ENCODE assay signal across 11 mouse cellular contexts in the genomic region with DNA sequence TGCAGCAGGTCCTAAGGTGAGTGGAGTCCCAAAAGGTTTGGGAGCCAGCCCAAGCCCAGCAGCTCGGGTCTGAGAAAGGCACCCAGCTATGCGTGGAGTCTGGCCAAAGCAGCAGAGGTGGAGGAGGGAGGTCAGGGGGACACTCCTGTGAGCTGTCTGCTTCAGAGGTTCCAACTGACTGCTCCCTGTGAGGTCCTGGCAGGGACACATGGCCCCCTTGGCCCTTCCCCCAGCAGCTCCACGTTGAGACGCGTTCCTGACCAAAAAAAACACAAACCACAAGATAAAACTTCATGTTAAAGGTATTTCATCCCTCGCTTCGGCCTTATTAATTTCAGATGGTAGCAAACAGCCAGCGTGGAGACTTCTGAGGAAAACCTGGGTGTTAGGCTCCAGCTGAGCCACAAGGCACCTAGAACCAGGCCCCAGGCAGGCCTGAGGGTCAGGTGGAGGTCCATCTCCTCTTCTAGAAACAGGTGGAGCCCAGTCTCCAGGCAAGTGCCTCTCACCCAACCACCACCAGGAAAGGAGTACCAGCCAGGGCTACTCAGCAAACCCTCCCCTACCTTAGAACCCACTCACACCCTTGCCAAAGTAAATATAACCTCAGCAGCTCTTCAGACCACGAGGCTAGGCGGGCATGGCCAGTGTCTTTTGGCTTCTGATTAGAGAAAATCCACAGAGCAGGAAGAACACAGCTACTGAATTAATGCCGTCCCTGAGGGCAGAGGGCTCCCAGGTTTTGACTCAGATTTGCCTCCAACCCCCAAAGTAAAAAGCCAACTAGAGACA.
A peak's percentile ranks its signal among the peaks of the same experiment; 100 is the strongest.
DNase-seq lines count a peak whose midpoint lies in the region; ATAC-seq and TF ChIP-seq lines count a peak whose summit lies in the region.
"Had no signal": no experiment of that assay in that cellular context is flagged by ENCODE, and none has a peak within 500 bp of the region (broad histone marks: within the 10 kb centered on the region; RNA-seq: fewer than 3 reads in every experiment).

No protein-coding gene starts in this region.

- H3K4me3 ChIP-seq in limb, embryonic 12.5 days (replicated peaks) = no peak overlapping the region
- H3K4me3 ChIP-seq in layer of hippocampus, adult 2 months = no peak overlapping the region
- H3K4me3 ChIP-seq: neural tube, embryonic 12.5 days had no signal

- H3K27ac ChIP-seq in limb, embryonic 12.5 days = 0 out of 2 replicates have a peak overlapping the region, but pooled peaks have one; percentile 12
- H3K27ac ChIP-seq in layer of hippocampus, adult 2 months = no peak overlapping the region
- H3K27ac ChIP-seq: hindbrain, embryonic 14.5 days; neural tube, embryonic 12.5 days had no signal

- no peaks in the 10 kb centered on the region for H3K27me3 ChIP-seq in limb, embryonic 12.5 days
- H3K27me3 ChIP-seq: neural tube, embryonic 12.5 days had no signal

- no peak for ATAC-seq in limb, embryonic 12.5 days (ENCODE audit: insufficient number of reproducible peaks, insufficient read depth, low FRiP score, low TSS enrichment, low read depth)
- ATAC-seq: forebrain, postnatal 0 days had no signal

- H3K4me1 ChIP-seq in limb, embryonic 12.5 days (replicated peaks) = peaks cover 25% of the 10 kb centered on the region
- H3K4me1 ChIP-seq: neural tube, embryonic 12.5 days had no signal

- WGBS in limb, embryonic 12.5 days = 53% methylated on average over 11 of the region's 11 CpGs

- no peaks in the 10 kb centered on the region for H3K9me3 ChIP-seq in limb, embryonic 12.5 days
- H3K9me3 ChIP-seq: neural tube, embryonic 12.5 days had no signal

- intact Hi-C loops in heart, postnatal 14 days (cut with DNase I) = no loop called here

- no peak overlapping the region for H3K9ac ChIP-seq in limb, embryonic 12.5 days (replicated peaks)
- H3K9ac ChIP-seq: forebrain, postnatal 0 days; hindbrain, embryonic 14.5 days; neural tube, embryonic 12.5 days had no signal

- no peak overlapping the region for H3K4me2 ChIP-seq in limb, embryonic 12.5 days
- H3K4me2 ChIP-seq: hindbrain, embryonic 14.5 days; neural tube, embryonic 12.5 days had no signal

- no peaks in the 10 kb centered on the region for H3K36me3 ChIP-seq in limb, embryonic 12.5 days
- H3K36me3 ChIP-seq: neural tube, embryonic 12.5 days had no signal

- peak; percentile 18 for DNase-seq in ovary, adult 18-20 months (ENCODE audit: low spot score)
- DNase-seq in ovary, postnatal 36 days (ENCODE audit: low spot score) = no peak
- DNase-seq in heart, postnatal 14 days = peak; percentile 20 to 24
- DNase-seq in testis, postnatal 10 days (ENCODE audit: low spot score) = peak; percentile 60
- no peak for DNase-seq in embryo, embryonic 11 days
- DNase-seq in left cerebral cortex, adult 8-10 months (ENCODE audit: low spot score in 2 of 2) = no peak
- no peak for DNase-seq in layer of hippocampus, adult 2 months (ENCODE audit: low spot score in 2 of 2)
- DNase-seq: forebrain, postnatal 0 days had no signal

- no peak for TF ChIP-seq CTCF in layer of hippocampus, adult 2 months (conservative IDR thresholded peaks at IDR 0.05)

Comparison
In these comparisons a context has a peak if more than half of its experiments do, and no peak if none do; other contexts are left out.
1. DNase-seq: peak in ovary, adult 18-20 months (single experiment), heart, postnatal 14 days (2 of 2) and testis, postnatal 10 days (single experiment); none in ovary, postnatal 36 days (single experiment), embryo, embryonic 11 days (single experiment), left cerebral cortex, adult 8-10 months (0 of 2) and layer of hippocampus, adult 2 months (0 of 2).